Mouse (Mus musculus) embryonic stem cell, embryonic (primary cell): ENCODE data around the gene Rasgrf2.

ENCODE experiments used
- CTCF ChIA-PET, 4 experiments: fragments of 300-600 bp in 2 of 4; fragments of 350-600 bp in 2 of 4; sonication (Branson Sonifier 250); formaldehyde crosslinking; loops; one replicate each; lab custom pipeline; 2022; ENCODE audit warnings: inconsistent platforms in 2 of 4; lab: Charles Lee
- POLR2A ChIA-PET, 4 experiments: fragments of 300-600 bp in 2 of 4; fragments of 350-600 bp in 2 of 4; sonication (Branson Sonifier 250); formaldehyde crosslinking; loops; one replicate each; lab custom pipeline; 2022; ENCODE audit warnings: antibody characterized with exemption in 4 of 4, inconsistent platforms in 1 of 4; lab: Charles Lee

Rasgrf2 gene

DNA sequence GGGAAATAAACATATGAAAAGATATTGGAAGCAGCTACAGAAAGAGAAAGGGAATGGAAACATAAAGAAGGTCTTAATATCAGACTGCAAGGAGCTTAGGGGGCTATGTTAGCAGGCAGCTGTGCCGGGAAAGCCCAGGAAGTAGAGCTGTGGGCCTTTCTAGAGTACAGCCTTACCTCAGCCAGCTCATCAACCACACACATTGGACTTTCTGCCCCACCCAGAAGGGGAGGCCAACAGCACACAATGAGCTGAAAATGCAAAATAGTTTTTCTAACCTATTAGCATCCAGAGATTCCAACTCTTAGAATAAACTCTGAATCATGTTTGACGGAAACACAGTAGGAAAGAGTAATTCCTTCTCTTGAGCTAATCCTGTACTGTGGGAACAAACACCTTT is 154.9 kb downstream of the Rasgrf2 start:
- POLR2A ChIA-PET: no interaction called here
- CTCF ChIA-PET: interaction anchor here in 2 of 4 experiments (0.6 to 1.0 kb wide), 2 partner anchors 13 to 1622 kb away, joined by 4 to 6 read pairs; no protein-coding TSS in a partner anchor

DNA sequence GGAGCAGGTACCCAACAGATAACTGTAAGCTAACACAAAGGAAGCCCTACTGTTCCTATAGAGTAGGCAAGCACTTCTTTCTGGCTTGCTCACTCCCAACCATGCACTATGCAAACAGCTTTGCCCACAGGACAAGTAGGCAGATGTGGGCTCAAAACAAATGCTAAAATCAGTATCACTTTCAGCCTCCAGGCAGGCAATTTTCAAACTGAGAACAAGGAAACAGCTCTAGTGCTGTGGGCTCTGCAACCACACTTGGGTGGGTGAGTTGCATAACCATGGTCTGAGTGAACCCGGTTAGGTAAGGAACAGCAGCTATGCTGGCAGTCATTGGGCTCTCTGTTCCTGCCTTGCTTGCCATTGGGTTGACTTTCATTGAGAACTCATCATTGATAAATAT is 157.3 kb downstream of the Rasgrf2 start:
- CTCF ChIA-PET: no interaction called here
- POLR2A ChIA-PET: interaction anchor here in 1 of 4 experiments (0.6 kb wide), 1 partner anchor 1969 kb away, joined by 4 read pairs; no protein-coding TSS in a partner anchor

DNA sequence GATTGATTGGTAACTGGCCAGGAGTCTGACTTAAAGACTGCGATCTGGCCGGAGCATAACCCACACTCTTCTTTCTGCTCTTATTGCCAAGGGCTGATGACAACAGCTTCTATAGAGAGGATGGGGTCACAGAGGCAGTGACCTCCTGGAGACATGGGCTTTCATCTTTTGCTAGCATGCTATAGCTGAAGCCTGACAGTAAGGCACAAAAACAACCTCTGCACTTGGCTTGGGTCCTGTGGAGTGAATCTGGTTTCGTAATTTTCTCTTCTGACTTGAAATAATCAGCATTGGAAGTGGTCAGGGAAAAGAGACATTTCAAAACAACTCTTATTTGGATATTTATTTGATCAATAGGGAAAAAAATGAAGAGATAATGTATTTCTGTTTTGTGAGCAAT is 160.2 kb downstream of the Rasgrf2 start:
- POLR2A ChIA-PET: interaction anchor here in 1 of 4 experiments (0.6 kb wide), 1 partner anchor 25 kb away, joined by 5 read pairs; no protein-coding TSS in a partner anchor
- CTCF ChIA-PET: interaction anchor here in 1 of 4 experiments (0.6 kb wide), 1 partner anchor 137 kb away, joined by 3 read pairs; no protein-coding TSS in a partner anchor

DNA sequence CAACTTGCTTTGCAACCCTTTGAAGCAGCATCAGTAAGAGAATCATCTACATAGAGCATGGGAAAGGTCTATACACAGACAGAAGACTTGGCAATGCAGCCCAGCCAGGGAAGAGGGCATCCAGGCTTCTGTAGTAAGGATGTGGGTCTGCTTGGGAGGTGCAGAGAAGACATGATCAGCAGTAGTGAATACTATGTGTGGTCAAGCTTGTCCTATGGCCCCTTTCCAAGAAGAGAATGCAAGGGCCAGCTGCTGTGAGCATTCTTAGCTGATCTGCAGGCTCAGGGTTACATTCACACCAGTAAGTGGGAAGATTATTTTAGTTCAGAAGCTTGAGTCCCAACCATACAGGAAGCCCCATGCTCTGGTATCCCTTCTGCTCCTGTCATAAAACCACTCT is 175.0 kb downstream of the Rasgrf2 start:
- POLR2A ChIA-PET: no interaction called here
- CTCF ChIA-PET: no interaction called here

DNA sequence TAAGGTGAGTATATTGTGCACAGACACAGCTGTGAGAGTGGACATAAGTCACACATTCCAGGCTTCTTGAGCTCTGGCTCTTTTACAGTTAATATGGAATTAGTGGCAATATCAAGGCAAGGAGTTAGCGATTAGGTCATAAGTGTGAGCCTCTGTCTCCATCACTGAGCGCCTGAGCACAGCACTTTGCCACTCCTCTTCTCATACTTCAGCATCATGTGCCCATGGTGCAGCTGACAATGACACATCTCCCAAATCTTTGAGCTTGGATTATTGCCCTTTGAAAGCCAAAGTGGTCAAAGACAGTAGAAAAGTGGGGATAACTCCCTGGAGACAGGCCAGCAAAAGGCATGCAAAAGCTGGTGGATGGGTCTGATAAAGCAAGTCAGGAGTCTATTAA is 175.8 kb downstream of the Rasgrf2 start:
- ChIA-PET POLR2A (no interaction called here), CTCF (no interaction called here)

DNA sequence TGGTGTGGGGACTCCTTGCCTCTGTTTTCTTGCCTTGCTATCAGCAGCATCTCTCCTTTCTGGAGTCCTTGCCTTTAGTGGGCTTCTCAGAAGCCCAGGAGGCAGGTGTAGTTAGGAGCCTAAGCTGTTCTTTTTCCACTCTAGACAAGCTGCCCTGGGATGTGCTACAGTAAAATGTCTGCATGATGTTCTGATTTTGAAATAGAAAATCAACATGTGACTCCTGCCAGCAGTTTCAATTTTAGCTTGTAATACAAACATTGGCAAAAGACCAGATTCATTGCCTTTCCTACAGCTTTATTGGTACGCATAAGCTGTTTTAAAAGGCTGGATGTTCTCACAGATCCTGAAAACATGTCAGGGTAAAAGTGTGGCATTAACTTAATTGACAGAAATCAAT is 176.3 kb downstream of the Rasgrf2 start:
- CTCF ChIA-PET: no interaction called here
- POLR2A ChIA-PET: no interaction called here

DNA sequence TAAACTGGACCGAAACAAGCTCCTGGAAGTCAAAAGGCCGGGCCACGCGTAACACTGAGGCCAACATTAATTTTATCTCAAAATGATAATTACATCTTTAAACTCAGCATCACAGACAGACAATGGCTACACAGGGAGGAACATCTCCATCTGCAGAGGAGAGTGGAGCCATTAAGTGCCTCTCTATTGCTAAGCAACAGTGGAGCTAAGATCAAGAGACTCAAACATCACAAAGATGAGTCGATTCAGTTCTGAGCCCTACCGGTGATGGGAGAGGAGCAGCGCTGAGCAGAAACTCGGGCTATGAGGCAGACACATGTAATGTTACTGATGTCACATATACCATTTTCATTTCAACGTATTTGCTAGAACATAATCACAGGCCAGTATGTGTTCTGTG is 191.3 kb downstream of the Rasgrf2 start:
- ChIA-PET CTCF (interaction anchor here in 1 of 4 experiments (0.6 kb wide), 1 partner anchor 58 kb away, joined by 3 read pairs; no protein-coding TSS in a partner anchor), POLR2A (no interaction called here)

DNA sequence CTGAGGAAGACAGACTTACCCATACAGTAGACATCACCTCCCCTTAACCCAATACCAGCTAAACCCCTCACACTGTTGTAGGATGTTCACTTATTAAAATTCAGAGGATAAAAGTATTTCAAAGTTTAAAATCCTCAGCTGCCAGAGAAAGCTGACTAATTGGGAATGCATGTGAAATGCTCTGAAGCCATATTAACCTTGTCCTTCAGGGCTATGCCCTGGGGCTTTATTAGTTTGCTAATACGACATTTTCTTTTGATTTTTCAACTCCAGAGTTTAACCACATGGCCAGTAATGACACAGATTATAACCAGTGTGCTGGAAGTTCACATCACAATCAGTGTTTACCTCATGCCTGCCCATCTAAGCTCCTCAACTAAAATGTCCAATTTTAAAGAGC is 192.6 kb downstream of the Rasgrf2 start:
- CTCF ChIA-PET: no interaction called here
- POLR2A ChIA-PET: interaction anchor here in 1 of 4 experiments (0.5 kb wide), 1 partner anchor 1535 kb away, joined by 4 read pairs; no protein-coding TSS in a partner anchor

DNA sequence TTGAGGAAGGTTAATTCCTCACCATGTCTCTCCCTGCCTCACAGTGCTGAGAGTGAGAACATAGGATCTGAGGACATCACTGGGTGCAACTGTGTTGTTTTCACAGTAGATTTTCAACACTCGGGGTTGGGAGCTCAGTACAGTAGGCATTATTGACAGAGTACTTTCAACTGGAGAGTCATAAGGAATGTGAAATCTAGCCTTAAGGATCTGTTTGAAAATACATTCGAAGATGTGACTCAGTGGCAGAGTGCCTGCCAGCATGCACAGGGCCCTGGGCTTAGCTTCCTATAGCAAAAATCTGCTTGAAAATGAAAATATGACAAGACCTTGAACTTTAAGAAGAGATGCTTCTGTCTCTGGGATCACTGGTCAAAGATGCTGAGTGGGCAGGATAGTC is 194.2 kb downstream of the Rasgrf2 start:
- ChIA-PET CTCF (no interaction called here), POLR2A (interaction anchor here in 1 of 4 experiments (1.3 kb wide), 1 partner anchor 20 kb away, joined by 3 read pairs; no protein-coding TSS in a partner anchor)

DNA sequence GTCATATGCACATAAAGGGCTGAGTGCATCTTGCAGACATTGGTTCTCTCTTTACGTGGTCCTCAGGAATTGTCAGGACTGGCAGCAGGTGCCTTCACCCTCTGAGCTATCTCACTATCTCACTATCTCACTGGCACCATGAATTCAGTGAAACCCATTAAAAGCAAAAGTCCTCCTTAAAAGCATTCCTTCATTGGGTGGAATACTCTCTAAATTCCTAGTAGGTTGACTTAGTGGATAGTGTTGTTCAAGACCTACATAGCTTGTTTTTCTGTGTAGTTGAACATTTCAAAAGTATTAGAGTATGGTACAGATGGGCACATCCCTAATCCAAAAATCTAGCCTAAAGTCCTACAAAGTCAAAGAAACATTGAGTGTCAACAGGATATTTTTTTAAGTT is 199.3 kb downstream of the Rasgrf2 start:
- ChIA-PET CTCF (no interaction called here), POLR2A (no interaction called here)

DNA sequence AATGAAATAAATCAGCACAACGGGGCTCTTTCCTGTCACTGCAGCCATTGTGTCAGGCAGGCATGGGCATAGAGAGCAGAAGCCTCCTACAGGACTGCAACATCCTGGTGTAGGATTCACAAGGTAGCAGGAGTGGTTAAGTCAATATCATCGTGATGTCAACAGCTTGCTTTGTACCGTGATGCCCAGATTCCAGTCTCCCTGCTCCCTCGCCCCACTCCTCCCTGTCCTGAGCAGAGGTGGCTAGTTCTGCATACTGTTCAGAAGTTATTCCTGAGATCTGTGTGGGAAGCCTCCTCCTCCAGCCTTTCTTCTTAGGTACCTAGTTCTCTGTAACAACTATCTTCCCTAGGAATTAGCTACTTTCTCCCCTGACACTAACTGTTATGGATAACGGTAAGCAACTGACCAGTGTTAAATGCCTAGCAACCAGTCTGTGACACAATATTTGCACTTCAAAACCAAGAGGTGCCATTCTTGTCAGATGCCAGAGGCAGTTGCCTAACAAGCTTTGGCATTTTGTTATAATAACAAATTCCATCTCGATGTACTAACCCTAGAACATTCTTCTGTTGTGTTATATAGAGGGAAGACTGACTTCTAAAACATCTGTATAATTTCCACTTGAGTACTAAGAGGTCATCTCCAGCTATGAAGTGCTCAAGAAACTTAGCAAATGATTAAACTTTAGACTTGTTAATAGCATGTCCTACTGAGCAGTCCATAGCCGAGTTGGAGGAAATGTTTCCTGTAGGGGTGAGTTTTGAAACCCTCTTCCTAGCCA is 201.3 kb downstream of the Rasgrf2 start:
- CTCF ChIA-PET: interaction anchor here in 1 of 4 experiments (0.6 kb wide), 1 partner anchor 48 kb away, joined by 7 read pairs; no protein-coding TSS in a partner anchor
- POLR2A ChIA-PET: no interaction called here

DNA sequence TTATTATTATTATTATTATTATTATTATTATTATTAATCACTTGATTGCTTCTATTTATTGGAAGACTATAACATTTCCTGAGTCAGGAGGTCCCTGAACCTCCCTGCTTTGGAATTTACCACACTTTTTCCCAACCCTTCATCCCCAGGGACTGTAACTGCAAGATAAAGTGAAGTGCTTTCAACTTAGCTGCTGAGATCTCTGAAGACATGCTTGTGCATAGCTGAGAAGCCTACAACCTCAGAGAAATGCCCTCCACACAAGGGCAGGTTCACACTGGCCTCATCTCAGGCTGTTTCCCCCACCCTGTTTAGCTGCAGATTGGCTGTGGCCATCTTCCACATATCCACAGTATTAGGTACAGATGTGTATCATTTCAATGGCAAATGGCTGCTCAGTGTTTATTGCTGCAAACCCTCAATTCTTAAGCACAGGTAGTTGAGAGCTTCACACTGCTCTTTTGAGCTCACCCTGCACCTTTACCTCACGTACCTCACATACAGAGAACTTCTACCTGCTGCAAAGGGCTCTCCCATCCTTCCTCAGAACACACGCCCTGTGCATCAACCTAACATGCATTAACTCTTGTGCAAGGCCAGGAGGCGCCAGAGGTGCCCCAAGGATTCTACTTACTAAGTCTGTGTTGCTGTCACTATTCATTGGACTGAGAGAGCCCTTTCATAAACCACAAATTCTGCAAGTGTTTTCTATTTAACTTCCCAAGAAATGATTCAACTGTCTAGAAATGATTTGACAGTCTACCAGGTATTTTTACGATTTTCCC is 202.7 kb downstream of the Rasgrf2 start:
- ChIA-PET CTCF (no interaction called here), POLR2A (interaction anchor here in 1 of 4 experiments (0.6 kb wide), 1 partner anchor 1646 kb away, joined by 5 read pairs; no protein-coding TSS in a partner anchor)

DNA sequence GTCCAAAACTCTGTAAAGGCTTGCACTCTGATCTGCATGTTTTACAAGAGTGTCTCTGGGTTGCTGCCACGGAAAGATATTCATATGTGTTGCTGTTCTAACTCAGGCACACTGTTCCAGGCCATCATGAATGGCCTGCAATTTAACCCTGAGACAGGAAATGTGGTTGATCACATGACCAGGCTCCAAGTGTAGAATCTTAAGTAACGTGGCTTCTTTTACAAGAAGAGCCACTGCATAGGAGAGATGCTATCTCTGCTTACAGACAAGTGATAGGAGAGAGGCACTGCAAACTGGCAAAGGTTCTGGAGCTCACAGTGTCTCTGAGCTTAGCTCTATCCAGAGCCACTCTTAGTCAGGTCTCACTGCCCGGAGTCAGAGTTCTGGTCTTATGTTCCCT is 210.4 kb downstream of the Rasgrf2 start:
- ChIA-PET CTCF (no interaction called here), POLR2A (no interaction called here)

DNA sequence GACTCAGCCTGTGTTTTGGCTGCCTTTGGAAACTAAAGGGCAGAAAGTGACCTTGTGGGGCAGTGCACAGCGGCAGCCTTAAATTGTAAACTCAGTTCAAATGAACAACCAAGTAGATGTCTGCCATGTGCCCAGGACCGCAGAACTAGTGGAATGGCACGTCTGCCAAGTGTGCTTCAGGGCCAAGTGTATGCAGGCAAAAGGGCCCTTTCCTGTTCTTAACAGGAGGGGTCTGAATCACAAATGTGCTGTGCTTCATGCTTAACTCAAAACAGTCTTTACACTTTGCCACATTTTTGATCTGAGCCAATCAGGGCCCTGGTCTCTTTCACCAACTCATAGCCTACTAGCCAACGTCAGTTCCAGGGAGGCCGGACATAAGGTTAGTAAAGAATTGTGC is 212.7 kb downstream of the Rasgrf2 start:
- CTCF ChIA-PET: interaction anchor here in 3 of 4 experiments (0.6 to 1.5 kb wide), 4 partner anchors 11 to 1294 kb away, joined by 3 to 6 read pairs (median 3); no protein-coding TSS in a partner anchor

DNA sequence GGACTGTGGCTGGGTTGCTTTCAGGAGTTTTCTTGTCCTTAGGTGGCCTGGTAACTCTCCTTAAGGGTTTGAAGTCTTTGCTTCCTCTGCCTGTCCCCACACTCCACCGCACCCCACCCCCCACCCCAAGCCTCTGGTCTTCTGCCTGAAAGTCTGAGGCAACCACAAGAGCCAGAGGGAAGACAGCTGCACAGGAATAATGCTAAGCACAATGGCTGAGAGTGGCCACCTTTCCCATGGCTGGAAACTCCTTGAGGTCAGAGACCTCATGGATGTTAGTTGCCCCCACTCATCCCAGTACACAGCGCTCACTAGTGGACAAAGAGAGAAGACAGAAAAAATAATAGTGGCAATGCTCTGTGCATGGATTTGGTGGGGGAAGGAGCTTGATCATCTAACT is 213.6 kb downstream of the Rasgrf2 start:
- POLR2A ChIA-PET: no interaction called here
- CTCF ChIA-PET: interaction anchor here in 3 of 4 experiments (0.9 to 1.5 kb wide), 3 partner anchors 10 to 11 kb away, joined by 3 to 6 read pairs (median 3); no protein-coding TSS in a partner anchor

More for the DNA sequence above, 212.7 kb downstream of the Rasgrf2 start:
- POLR2A ChIA-PET: no interaction called here

DNA sequence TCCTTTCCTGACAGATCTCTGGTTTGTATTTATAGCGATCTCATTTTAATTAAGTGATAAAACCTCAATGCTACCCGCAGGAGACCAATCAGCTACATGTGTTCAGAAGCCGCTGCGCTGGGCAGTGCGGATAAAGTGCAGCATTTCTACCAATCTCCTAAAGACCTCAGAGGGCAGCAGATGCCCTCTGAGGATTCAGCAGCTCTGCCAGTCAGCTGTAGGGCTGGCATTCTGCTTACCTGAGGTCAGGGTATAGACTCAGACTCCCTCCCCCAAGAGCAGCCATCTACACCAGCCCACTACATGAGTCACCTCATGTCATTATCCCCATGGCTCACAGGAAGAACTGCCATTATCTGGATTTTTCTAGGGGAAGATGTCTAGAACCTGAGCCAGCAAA is 215.1 kb downstream of the Rasgrf2 start:
- CTCF ChIA-PET: no interaction called here

DNA sequence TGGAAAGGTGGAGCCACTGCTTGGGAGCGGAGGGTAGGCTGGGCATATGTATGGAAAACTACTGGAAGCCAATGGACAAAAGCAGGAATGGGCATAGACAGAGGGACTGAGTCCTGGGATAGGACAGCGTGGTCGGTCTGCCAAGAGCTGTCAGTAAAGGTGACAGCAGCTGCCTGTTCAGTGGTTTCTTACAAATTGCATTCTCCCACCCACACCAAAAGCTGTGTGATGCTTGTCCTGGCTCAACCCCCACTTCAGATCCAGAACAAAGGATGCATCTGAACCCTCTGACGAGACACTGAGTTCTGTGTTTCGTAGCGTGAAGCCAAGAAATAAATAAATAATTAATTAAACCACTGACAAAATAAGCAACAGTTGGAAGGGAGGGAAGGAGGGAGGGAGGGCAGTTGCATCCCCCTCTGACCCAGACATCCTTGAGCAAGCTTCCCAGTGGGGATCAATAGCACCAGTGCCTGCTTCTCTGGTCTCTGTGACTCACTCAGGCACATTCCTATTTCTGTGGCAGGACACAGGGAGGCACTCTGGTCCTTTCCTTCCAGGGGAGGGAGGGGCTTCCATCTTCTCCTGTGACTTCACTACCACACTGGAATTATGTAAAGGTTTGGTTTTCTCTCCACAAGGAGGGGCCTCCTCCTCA is 215.7 kb downstream of the Rasgrf2 start:
- ChIA-PET POLR2A (interaction anchor here in 1 of 4 experiments (1.0 kb wide), 1 partner anchor 247 kb away, joined by 3 read pairs; no protein-coding TSS in a partner anchor), CTCF (no interaction called here)

More for the DNA sequence above, 215.1 kb downstream of the Rasgrf2 start:
- POLR2A ChIA-PET: no interaction called here

DNA sequence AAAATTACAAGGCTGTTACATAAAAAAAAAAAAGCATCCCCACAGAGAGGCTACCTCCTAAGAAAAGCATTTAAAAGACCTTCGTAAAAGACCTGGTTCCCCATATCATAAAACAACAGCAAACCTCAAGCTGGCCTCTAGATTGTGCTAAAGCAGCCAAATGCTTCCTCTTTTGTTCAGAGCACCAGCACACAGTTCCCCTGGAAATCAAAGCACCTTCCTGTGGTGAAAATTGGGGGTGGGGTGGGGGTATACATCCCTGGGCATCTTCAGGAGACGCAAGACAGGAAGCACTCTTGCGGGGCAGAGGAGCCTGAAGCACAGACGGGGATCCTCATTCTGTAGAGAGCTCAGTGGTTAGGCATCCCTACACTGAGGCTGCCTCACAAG is 216.3 kb downstream of the Rasgrf2 start:
- CTCF ChIA-PET: no interaction called here
- POLR2A ChIA-PET: interaction anchor here in 1 of 4 experiments (1.0 kb wide), 1 partner anchor 248 kb away, joined by 3 read pairs; no protein-coding TSS in a partner anchor

DNA sequence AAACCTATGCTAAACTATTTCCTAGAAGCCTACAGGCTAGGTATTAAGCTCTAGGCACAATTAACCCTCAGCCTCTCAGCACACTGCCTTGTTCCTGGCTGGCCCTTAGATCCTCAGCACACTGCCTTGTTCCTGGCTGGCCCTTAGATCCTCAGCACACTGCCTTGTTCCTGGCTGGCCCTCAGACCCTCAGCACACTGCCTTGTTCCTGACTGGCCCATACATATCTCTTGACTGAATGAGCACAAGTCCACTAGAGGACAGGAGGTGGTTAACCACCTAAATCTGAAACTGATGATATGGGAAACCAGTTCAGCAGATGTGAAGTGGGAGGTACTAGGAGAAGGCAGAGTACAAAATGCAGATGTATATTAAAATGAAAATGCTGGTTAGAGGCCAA is 219.8 kb downstream of the Rasgrf2 start:
- POLR2A ChIA-PET: no interaction called here
- CTCF ChIA-PET: no interaction called here
